Mouse (Mus musculus): ENCODE measurements at regions not wholly inside any gene's neighbourhood (a gene's known extent, or its start where the extent isn't known, plus 50 kb on each side); places are given as distances from the start of the nearest gene placed in this dataset.

GRCm38 (mm10) chr5:111971193-111971592 lies 237.5 kb downstream of the Gm26897 start:
- Histone ChIP-seq H3K36me3 (replicated peaks in 1 of 2; ENCODE audit: control insufficient read depth in 1 of 2, insufficient read depth in 1 of 2, low read length in 1 of 2) (no peaks in the 10 kb centered on the region), H3K4me1 (ENCODE audit: control insufficient read depth in 1 of 2, insufficient read depth in 2 of 2) (no peaks in the 10 kb centered on the region), H3K9me3 (replicated peaks; ENCODE audit: low read length) (peaks cover 90% of the 10 kb centered on the region), H3K79me2 (replicated peaks; ENCODE audit: control insufficient read depth, extremely low read depth, insufficient read depth, poor library complexity, severe bottlenecking) (no peaks in the 10 kb centered on the region), H3K27ac (ENCODE audit: insufficient read depth, low read depth) (no peak overlapping the region), H3K4me2 (ENCODE audit: insufficient read depth, low read depth, poor library complexity, severe bottlenecking) (no peak overlapping the region), H3K27me3 (replicated peaks) (no peaks in the 10 kb centered on the region), H3K4me3 (replicated peaks in 1 of 3; ENCODE audit: low read depth in 2 of 3, low read length in 2 of 3, poor library complexity in 1 of 3) (no peak overlapping the region), H3K9ac (ENCODE audit: insufficient read depth, low read depth) (no peak overlapping the region)
- DNase-seq (ENCODE audit: extremely low read depth): no peak
- dilution Hi-C loops (cut with MboI; ENCODE audit: extremely low pct_ligation_motif_present, extremely low pct_unique_long_range_greater_than_20kb, low sequenced_read_pairs): no loop called here
- in situ Hi-C loops (cut with MboI; ENCODE audit: low pct_ligation_motif_present, low pct_unique_long_range_greater_than_20kb, low sequenced_read_pairs): no loop called here
- TF ChIP-seq EP300 (IDR thresholded peaks at IDR 0.05; ENCODE audit: low read length) (no peak), USF2 (conservative IDR thresholded peaks at IDR 0.05; ENCODE audit: low read depth, low read length) (no peak), TBP (conservative IDR thresholded peaks at IDR 0.05; ENCODE audit: low read depth, low read length) (no peak), POLR2AphosphoS2 (IDR thresholded peaks at IDR 0.05; ENCODE audit: low read depth, low read length) (no peak), CTCF (conservative IDR thresholded peaks at IDR 0.05 in 1 of 2, IDR thresholded peaks at IDR 0.05 in 1 of 2; ENCODE audit: low read depth in 2 of 2, low read length in 2 of 2) (no peak)

DNA sequence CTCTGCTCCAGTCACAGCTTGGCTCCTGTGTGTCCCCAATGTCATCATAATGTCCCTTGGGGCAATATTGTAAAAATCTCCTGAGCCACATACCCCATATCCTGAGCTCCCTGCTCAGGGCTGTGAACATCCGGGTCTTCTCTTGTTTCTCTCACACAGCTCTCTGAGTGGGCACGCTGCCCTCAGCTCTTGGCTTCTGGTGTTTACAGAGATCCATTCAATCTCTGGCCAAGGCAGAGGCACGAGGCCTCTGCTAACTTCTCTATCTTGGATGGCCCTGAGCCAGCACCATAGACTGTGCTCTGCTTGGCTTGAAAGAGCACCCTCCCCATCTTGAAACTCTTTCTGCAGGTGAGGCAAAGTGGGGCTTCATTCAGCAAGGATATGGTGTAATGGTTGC lies 238.2 kb downstream of the Gm26897 start:
- Histone ChIP-seq H3K4me3 (replicated peaks in 1 of 3; ENCODE audit: low read depth in 2 of 3, low read length in 2 of 3, poor library complexity in 1 of 3) (no peak overlapping the region), H3K9ac (ENCODE audit: insufficient read depth, low read depth) (no peak overlapping the region), H3K27ac (ENCODE audit: insufficient read depth, low read depth) (no peak overlapping the region), H3K79me2 (replicated peaks; ENCODE audit: control insufficient read depth, extremely low read depth, insufficient read depth, poor library complexity, severe bottlenecking) (no peaks in the 10 kb centered on the region), H3K4me1 (ENCODE audit: control insufficient read depth in 1 of 2, insufficient read depth in 2 of 2) (no peaks in the 10 kb centered on the region), H3K4me2 (ENCODE audit: insufficient read depth, low read depth, poor library complexity, severe bottlenecking) (no peak overlapping the region), H3K9me3 (replicated peaks; ENCODE audit: low read length) (peaks cover 83% of the 10 kb centered on the region), H3K27me3 (replicated peaks) (no peaks in the 10 kb centered on the region), H3K36me3 (replicated peaks in 1 of 2; ENCODE audit: control insufficient read depth in 1 of 2, insufficient read depth in 1 of 2, low read length in 1 of 2) (no peaks in the 10 kb centered on the region)
- in situ Hi-C loops (cut with MboI; ENCODE audit: low pct_ligation_motif_present, low pct_unique_long_range_greater_than_20kb, low sequenced_read_pairs) (no loop called here), dilution Hi-C loops (cut with MboI; ENCODE audit: extremely low pct_ligation_motif_present, extremely low pct_unique_long_range_greater_than_20kb, low sequenced_read_pairs) (no loop called here)
- DNase-seq (ENCODE audit: extremely low read depth): no peak
- TF ChIP-seq BHLHE40 (IDR thresholded peaks at IDR 0.05; ENCODE audit: low read depth, low read length) (no peak), TBP (conservative IDR thresholded peaks at IDR 0.05; ENCODE audit: low read depth, low read length) (no peak), ELF1 (IDR thresholded peaks at IDR 0.05; ENCODE audit: low read depth, low read length) (no peak), UBTF (IDR thresholded peaks at IDR 0.05; ENCODE audit: low read depth, low read length) (no peak), HCFC1 (IDR thresholded peaks at IDR 0.05; ENCODE audit: low read depth, low read length) (no peak), MXI1 (IDR thresholded peaks at IDR 0.05; ENCODE audit: low read depth, low read length) (no peak), ZKSCAN1 (IDR thresholded peaks at IDR 0.05; ENCODE audit: borderline replicate concordance, low read depth, low read length) (no peak), JUND (conservative IDR thresholded peaks at IDR 0.05; ENCODE audit: low read depth, low read length) (no peak), KAT2A (IDR thresholded peaks at IDR 0.05; ENCODE audit: insufficient replicate concordance, low read length) (no peak), CTCF (conservative IDR thresholded peaks at IDR 0.05 in 1 of 2, IDR thresholded peaks at IDR 0.05 in 1 of 2; ENCODE audit: low read depth in 2 of 2, low read length in 2 of 2) (no peak)

- Histone ChIP-seq H3K9me3 (replicated peaks; ENCODE audit: low read length) (peaks cover 64% of the 10 kb centered on the region), H3K4me1 (ENCODE audit: control insufficient read depth in 1 of 2, insufficient read depth in 2 of 2) (no peaks in the 10 kb centered on the region), H3K9ac (ENCODE audit: insufficient read depth, low read depth) (no peak overlapping the region), H3K4me2 (ENCODE audit: insufficient read depth, low read depth, poor library complexity, severe bottlenecking) (no peak overlapping the region), H3K27ac (ENCODE audit: insufficient read depth, low read depth) (no peak overlapping the region), H3K4me3 (replicated peaks in 1 of 3; ENCODE audit: low read depth in 2 of 3, low read length in 2 of 3, poor library complexity in 1 of 3) (no peak overlapping the region), H3K79me2 (replicated peaks; ENCODE audit: control insufficient read depth, extremely low read depth, insufficient read depth, poor library complexity, severe bottlenecking) (no peaks in the 10 kb centered on the region), H3K36me3 (replicated peaks in 1 of 2; ENCODE audit: control insufficient read depth in 1 of 2, insufficient read depth in 1 of 2, low read length in 1 of 2) (no peaks in the 10 kb centered on the region), H3K27me3 (replicated peaks) (no peaks in the 10 kb centered on the region)
- no peak for DNase-seq (ENCODE audit: extremely low read depth)
- in situ Hi-C loops (cut with MboI; ENCODE audit: low pct_ligation_motif_present, low pct_unique_long_range_greater_than_20kb, low sequenced_read_pairs): no loop called here
- TF ChIP-seq JUN (IDR thresholded peaks at IDR 0.05; ENCODE audit: insufficient read depth, low read depth, low read length): no peak
- no peak for TF ChIP-seq IRF4 (IDR thresholded peaks at IDR 0.05; ENCODE audit: low read depth, low read length)
- dilution Hi-C loops (cut with MboI; ENCODE audit: extremely low pct_ligation_motif_present, extremely low pct_unique_long_range_greater_than_20kb, low sequenced_read_pairs): no loop called here
Measured at GRCm38 (mm10) chr5:111975686-111976085, 242.0 kb downstream of the Gm26897 start.

Data from CH12.LX (cell line).